Mouse (Mus musculus) right cerebral cortex, adult 2 months (tissue): Measurements from ENCODE around the gene S100a14.
A peak's percentile ranks its signal among the peaks of the same experiment; 100 is the strongest.

ENCODE experiments used
- DNase-seq, 2 experiments: peaks; one replicate each; pipeline ENCODE4 v3.0.0; 2021 to 2022; ENCODE audit warnings: low spot score in 2 of 2

S100a14 gene

GRCm38 (mm10) chr3:90526580-90526979, at the start of gene S100a14:
Gene S100a14 (plus strand): TSS chr3:90526856.
- no peak for DNase-seq

- no peak for DNase-seq
Measured at GRCm38 (mm10) chr3:90486998-90487397, 39.7 kb upstream of the S100a14 start.

- no peak for DNase-seq
Measured at GRCm38 (mm10) chr3:90488576-90488975, 38.1 kb upstream of the S100a14 start.

GRCm38 (mm10) chr3:90490696-90491256, 35.9 kb upstream of the S100a14 start, which contains the start of gene Snapin:
Gene Snapin (minus strand): TSS chr3:90491033.
- DNase-seq = peak; percentile 94 to 95

- DNase-seq = peak in 1 of 2 experiments; percentile 43
Measured at GRCm38 (mm10) chr3:90491350-90491749, 35.3 kb upstream of the S100a14 start.

- DNase-seq = no peak
Measured at GRCm38 (mm10) chr3:90493831-90494540, 32.7 kb upstream of the S100a14 start.

GRCm38 (mm10) chr3:90495850-90496525, 30.7 kb upstream of the S100a14 start:
- DNase-seq = no peak

GRCm38 (mm10) chr3:90497597-90497996, 29.1 kb upstream of the S100a14 start:
- DNase-seq = no peak

- DNase-seq = no peak
Measured at GRCm38 (mm10) chr3:90503444-90503843, 23.2 kb upstream of the S100a14 start.

- DNase-seq = no peak
Measured at GRCm38 (mm10) chr3:90505216-90505615, 21.4 kb upstream of the S100a14 start.

GRCm38 (mm10) chr3:90506362-90506761, 20.3 kb upstream of the S100a14 start:
- no peak for DNase-seq

- DNase-seq = no peak
Measured at GRCm38 (mm10) chr3:90508287-90508949, 18.2 kb upstream of the S100a14 start.

- DNase-seq = peak; percentile 99 to 100
Measured at GRCm38 (mm10) chr3:90508950-90509746, 17.5 kb upstream of the S100a14 start, which contains the start of gene Chtop. Gene Chtop (minus strand): TSS chr3:90509498.

GRCm38 (mm10) chr3:90509747-90510123, 16.9 kb upstream of the S100a14 start:
- DNase-seq = no peak

- no peak for DNase-seq
Measured at GRCm38 (mm10) chr3:90512276-90512675, 14.4 kb upstream of the S100a14 start.

GRCm38 (mm10) chr3:90512948-90513642, 13.6 kb upstream of the S100a14 start:
- DNase-seq = no peak

- DNase-seq = peak in 1 of 2 experiments; percentile 51
Measured at GRCm38 (mm10) chr3:90513796-90514590, 12.7 kb upstream of the S100a14 start, which contains the start of the genes S100a1 and S100a13. Gene S100a1 (minus strand): TSS chr3:90514392. Gene S100a13 (plus strand): TSS chr3:90514435.

- no peak for DNase-seq
Measured at GRCm38 (mm10) chr3:90514691-90515090, 12.0 kb upstream of the S100a14 start.

- no peak for DNase-seq
Measured at GRCm38 (mm10) chr3:90515242-90515641, 11.4 kb upstream of the S100a14 start.

- no peak for DNase-seq
Measured at GRCm38 (mm10) chr3:90515789-90516188, 10.9 kb upstream of the S100a14 start.
